Mouse (Mus musculus): ENCODE data around the gene Tspan11.

GRCm38 (mm10) chr6:127920652-127921051 is 33.3 kb downstream of the Tspan11 start:
- no peak for TF ChIP-seq CTCF (IDR thresholded peaks at IDR 0.05; ENCODE audit: low read depth, low read length)
- TF ChIP-seq TAL1 (conservative IDR thresholded peaks at IDR 0.05; ENCODE audit: low read depth, low read length), result no peak
- no peak for TF ChIP-seq GATA2 (IDR thresholded peaks at IDR 0.05; ENCODE audit: borderline replicate concordance, low read depth, low read length)

Data from G1E (cell line).